Mouse (Mus musculus): ENCODE data around the gene Pik3ip1. TPM values are rescaled to one million over a fixed set of nuclear protein-coding genes. Genes with fewer than 3 reads are reported as not detected.

The Pik3ip1 gene
- 26.5 and 29.7 TPM in 2 replicates for polyA plus RNA-seq (2015; fragmentation: Nextera tagmentation; extraction: Ambion mirVana)

DNA sequence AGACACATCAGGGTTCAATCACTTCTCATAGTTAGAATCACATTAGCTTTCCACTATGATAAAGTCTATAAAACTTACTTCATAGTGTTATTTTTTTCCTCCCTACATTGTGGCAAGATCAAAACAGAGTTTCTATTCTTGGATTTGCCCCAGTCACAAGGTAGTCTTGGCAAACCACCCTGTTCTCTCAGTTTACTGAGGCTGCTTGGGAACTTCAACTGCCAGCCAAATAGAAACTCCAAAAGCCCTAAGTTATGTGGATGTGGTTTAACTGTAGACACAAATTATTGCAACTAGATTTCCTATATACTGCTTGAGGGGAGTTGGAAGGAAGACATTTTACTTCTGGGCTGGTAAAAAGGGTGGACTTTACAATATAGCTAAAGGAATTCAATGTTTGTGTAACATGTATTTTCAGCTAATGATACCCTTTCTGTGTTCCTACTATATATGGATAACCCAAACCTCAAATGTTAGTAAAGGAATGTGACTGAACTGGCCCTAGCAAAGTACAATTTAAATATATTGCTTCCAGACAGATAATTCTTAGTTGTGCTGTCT lies at the start of gene Pik3ip1:
Gene Pik3ip1, plus strand, starts transcription at position 511 of the 561 bp plus-strand sequence.
- Histone ChIP-seq H3K36me3 (peaks cover 17% of the 10 kb centered on the region), H3K9ac (peak within 1 kb of the TSS; percentile 82), H3K27ac (replicated peaks) (peak within 1 kb of the TSS; percentile 79), H3K27me3 (no peaks in the 10 kb centered on the region; the same call in 1 of the 2 replicates), H3K4me3 (peak within 1 kb of the TSS; percentile 61), H3K4me1 (replicated peaks) (peaks cover 34% of the 10 kb centered on the region), H3K9me3 (no peaks in the 10 kb centered on the region), H3K4me2 (peak within 1 kb of the TSS; percentile 100)
- no peak for ATAC-seq (ENCODE audit: low read depth)

DNA sequence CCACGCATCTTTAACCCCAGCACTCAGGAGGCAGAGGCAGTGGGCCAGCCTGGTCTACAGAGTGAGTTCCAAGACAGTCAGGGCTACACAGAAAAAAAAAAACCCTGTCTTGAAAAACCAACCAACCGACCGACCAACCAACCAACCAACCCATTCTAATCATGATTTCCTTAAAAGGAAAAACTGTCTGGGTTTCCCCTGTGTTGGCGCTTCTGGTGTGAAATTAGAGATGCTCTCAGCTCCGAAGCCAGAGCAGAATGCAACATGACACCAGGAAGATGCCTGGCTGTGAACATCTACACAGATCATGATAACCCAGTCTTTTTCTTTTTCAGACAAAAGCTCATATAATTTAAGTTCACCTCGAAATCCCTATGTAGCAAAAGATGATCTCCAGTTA lies 47.3 kb upstream of the Pik3ip1 start:
- WGBS, result 86% methylated on average over 6 of the region's 6 CpGs
- no peak overlapping the region for H3K27ac ChIP-seq (replicated peaks)
- ATAC-seq (ENCODE audit: low read depth), result no peak
- peaks cover 8% of the 10 kb centered on the region for H3K4me1 ChIP-seq (replicated peaks)
- H3K27me3 ChIP-seq, result no peaks in the 10 kb centered on the region
- no peak overlapping the region for H3K4me2 ChIP-seq
- peaks cover 5% of the 10 kb centered on the region; the same call in 1 of the 2 replicates for H3K9me3 ChIP-seq
- H3K4me3 ChIP-seq, result no peak overlapping the region
- no peaks in the 10 kb centered on the region for H3K36me3 ChIP-seq
- H3K9ac ChIP-seq, result no peak overlapping the region

DNA sequence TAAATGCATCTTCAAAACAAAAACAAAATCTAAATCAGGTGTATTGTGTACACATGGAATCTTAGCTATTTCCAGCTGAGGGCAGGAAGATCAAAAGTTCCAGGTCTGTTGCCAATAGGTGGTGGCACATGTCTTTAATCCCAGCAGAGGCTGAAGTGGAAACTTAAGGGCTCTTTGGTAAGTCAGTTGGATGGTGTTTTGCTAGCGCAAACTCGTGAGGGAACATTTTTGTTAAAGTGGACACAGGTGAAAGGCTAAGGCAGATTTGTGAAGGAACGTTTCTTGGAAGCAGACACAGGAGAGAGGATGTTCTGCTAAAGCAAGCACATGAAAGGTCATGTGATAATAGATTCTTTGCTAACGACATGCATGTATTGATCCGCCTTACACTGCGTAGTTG lies 46.6 kb upstream of the Pik3ip1 start:
- Histone ChIP-seq H3K27ac (replicated peaks) (no peak overlapping the region), H3K4me2 (no peak overlapping the region), H3K9me3 (peaks cover 5% of the 10 kb centered on the region; the same call in 1 of the 2 replicates), H3K4me1 (replicated peaks) (peaks cover 15% of the 10 kb centered on the region), H3K9ac (no peak overlapping the region), H3K4me3 (no peak overlapping the region), H3K36me3 (no peaks in the 10 kb centered on the region), H3K27me3 (no peaks in the 10 kb centered on the region)
- no peak for ATAC-seq (ENCODE audit: low read depth)
- WGBS, result 93% methylated on average over 6 of the region's 6 CpGs

DNA sequence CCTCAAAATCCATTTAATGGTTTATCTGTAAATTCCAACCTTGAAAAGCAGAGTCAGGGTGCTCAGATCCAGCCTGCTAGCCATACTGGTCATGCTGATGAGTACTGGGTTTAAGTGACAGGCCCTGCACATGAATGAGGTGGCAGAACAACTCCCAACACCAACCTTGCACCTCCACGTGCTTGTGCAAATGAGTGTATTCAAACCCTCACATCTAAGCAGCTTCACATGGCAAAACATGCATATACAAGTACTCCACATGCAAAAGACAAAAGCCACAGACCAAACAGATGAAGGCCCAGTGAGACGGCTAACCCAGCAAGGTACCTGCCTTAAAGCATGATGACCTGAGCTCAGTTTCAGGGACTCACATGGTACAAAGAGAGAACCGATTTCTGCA lies 44.3 kb upstream of the Pik3ip1 start:
- Histone ChIP-seq H3K9ac (no peak overlapping the region), H3K4me2 (no peak overlapping the region), H3K9me3 (peaks cover 5% of the 10 kb centered on the region; the same call in 1 of the 2 replicates), H3K27me3 (no peaks in the 10 kb centered on the region), H3K27ac (replicated peaks) (no peak overlapping the region), H3K4me3 (no peak overlapping the region), H3K36me3 (no peaks in the 10 kb centered on the region), H3K4me1 (replicated peaks) (peaks cover 17% of the 10 kb centered on the region)
- no peak for ATAC-seq (ENCODE audit: low read depth)
- WGBS, result 90% methylated on average over 3 of the region's 3 CpGs

DNA sequence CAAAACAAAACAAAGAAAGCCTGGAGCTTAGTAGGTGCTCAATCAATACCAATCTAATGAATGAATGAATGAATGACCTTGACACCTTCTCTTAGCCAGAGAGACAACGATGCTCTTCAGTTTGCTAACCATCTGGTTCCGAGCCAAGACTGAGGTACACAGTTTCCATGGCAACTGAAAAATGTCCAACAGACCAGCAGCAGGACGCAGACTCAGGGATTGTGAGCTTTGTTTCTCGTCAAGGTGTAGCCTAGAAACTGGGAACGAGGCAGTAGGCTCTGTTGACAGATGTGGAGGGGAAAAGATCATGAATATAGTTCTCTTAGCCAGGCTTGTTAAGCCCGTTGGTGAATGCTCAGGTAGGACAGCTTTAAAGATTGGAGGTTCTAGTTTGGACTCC lies 43.1 kb upstream of the Pik3ip1 start:
- Histone ChIP-seq H3K27ac (replicated peaks) (no peak overlapping the region), H3K4me2 (no peak overlapping the region), H3K9me3 (no peaks in the 10 kb centered on the region), H3K27me3 (no peaks in the 10 kb centered on the region), H3K4me3 (no peak overlapping the region), H3K36me3 (no peaks in the 10 kb centered on the region), H3K4me1 (replicated peaks) (peaks cover 27% of the 10 kb centered on the region), H3K9ac (0 out of 2 replicates have a peak overlapping the region, but pooled peaks have one; percentile 8)
- WGBS, result 34% methylated on average over 6 of the region's 6 CpGs
- ATAC-seq (ENCODE audit: low read depth), result no peak

DNA sequence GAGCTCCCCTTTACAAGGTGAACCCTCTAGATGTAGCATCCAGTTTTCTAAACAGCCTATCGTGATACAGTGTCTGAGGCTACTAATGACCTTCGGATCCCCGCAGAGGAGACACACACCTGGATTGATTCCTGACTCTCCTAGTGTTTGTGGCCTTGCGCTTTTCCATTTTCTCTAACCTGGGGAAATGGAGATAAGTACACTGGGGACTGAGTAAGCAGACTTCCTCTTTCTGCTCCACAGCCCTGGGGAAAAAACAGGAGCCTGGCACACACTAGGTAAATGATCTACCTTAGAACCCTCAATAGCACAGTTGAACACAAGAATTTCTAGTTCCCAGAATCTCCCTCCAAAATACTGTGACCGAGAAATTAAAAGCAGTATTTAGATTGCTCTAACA lies 42.3 kb upstream of the Pik3ip1 start:
- 62% methylated on average over 5 of the region's 5 CpGs for WGBS
- Histone ChIP-seq H3K36me3 (no peaks in the 10 kb centered on the region), H3K4me1 (replicated peaks) (peaks cover 35% of the 10 kb centered on the region), H3K27me3 (no peaks in the 10 kb centered on the region), H3K9me3 (no peaks in the 10 kb centered on the region), H3K4me3 (peak overlapping the region; percentile 80), H3K9ac (peak overlapping the region; percentile 98), H3K27ac (replicated peaks) (peak overlapping the region; percentile 100), H3K4me2 (peak overlapping the region; percentile 98)
- no peak for ATAC-seq (ENCODE audit: low read depth)

DNA sequence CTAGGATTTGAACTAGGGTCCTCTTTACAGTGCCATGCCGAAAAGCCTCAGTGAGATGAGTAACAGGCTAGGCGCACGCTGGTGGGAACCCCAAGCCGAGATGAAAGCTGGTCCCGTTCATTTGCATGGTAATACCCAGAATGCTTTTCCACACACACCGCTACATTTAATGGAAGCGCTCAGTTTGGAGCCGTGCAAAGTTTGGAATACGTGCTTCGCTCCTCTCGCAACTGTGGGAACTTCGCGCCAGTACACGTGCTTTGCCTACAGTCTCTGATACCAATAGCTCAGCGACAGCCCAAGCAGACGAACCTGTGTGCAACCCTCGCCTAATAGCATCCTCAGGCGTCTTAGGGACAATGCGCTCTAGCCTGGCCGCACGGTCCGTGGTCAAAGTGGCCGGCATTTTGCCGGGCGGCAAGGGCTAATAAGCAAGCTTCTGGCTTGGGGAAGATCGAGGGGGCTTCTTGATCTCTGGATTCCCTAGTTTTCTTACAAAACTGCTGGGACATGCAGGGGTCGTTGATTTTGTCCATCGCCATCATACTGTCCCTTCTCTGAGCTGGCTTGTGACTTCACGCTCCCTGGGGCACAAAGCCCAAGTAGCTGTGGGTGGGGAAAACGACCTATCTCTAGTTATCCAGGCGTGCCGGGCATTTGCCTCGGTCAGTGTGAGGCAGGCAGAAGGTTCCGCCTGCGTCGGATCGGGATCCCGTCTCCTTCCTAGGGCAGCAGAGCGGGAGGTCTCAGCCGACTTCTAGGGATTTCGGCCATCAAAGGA lies 41.5 kb upstream of the Pik3ip1 start, which contains the start of gene Patz1:
Gene Patz1, plus strand, starts transcription at position 354 of the 781 bp plus-strand sequence.
- WGBS, result under 1% methylated on average over 41 of the region's 41 CpGs
- Histone ChIP-seq H3K4me1 (replicated peaks) (peaks cover 43% of the 10 kb centered on the region), H3K27me3 (no peaks in the 10 kb centered on the region), H3K36me3 (peaks cover 5% of the 10 kb centered on the region), H3K4me2 (peak within 1 kb of the TSS; percentile 98), H3K9me3 (no peaks in the 10 kb centered on the region), H3K27ac (replicated peaks) (peak within 1 kb of the TSS; percentile 100), H3K4me3 (peak within 1 kb of the TSS; percentile 80), H3K9ac (peak within 1 kb of the TSS; percentile 98)
- peak; percentile 46 for ATAC-seq (ENCODE audit: low read depth)

DNA sequence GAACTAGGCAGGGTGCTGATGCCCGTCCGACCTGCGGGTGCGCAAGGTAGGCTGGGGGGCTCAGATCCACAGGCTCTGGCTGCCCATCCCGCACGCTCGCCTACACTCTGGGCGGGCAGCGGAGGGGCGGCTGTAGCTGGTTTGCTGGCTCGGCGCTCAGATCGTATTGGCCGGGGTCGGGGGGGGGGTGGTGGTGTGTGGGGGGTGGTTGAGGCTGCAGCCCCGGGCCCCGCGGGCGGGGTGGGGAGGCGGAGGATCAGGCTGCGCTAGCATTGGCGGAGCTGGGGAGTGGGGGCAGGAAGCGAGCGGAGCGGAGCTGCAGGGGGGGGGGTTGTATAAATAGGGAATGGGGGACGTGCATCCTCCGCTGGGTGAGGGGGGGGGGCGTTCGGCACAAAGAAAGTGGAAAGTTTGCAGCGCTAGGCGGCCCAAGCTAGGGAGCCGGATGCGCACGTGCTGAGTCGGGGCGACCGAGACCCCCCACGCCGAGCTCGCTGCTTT lies 40.8 kb upstream of the Pik3ip1 start:
- Histone ChIP-seq H3K4me1 (replicated peaks) (peaks cover 49% of the 10 kb centered on the region), H3K27ac (replicated peaks) (peak overlapping the region; percentile 100), H3K9me3 (no peaks in the 10 kb centered on the region), H3K9ac (peak overlapping the region; percentile 98), H3K27me3 (no peaks in the 10 kb centered on the region), H3K4me3 (peak overlapping the region; percentile 80), H3K4me2 (peak overlapping the region; percentile 98), H3K36me3 (peaks cover 11% of the 10 kb centered on the region)
- peak; percentile 86 for ATAC-seq (ENCODE audit: low read depth)
- WGBS, result under 1% methylated on average over 37 of the region's 40 CpGs

DNA sequence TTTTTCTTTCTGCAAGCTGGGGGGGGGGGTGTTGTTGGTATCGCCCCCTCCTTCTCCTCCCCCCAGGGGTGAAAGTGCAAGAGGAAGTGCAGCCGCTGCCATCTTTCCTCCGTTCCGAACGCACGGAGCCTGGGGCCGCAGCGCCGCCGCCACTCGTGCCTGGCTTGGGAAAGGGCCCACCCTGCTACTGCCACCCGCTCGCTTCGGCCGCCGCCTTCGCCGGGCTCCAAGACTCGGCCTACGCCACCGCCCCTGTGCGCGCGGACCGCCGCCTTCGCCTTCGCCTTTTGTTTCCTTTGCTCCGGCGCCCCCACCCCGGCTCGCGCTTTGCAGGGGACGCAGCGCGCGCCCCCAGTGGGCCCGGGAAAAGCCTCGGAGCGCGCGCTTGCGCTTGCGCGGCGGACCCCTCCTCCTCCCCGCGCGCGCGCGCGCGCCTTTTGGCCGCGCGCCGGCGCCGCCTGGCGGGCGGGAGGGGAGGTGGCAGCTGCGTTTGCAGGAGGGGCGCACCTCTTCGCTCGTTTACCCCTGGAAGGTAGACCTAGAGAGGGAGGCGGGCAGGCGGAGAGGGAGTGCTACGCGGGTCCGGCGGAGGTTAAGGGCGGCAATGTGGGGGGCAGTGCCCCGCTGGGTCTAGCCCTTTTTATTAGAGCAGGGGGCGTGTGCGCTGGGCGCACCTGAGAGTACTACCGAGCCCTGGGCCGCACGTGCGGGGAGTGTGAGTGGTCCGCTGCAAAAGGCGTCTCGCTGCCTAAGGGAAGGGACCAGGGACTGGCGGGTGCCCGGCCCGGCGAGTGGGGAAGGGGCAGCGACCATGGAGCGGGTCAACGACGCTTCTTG lies 40.2 kb upstream of the Pik3ip1 start:
- Histone ChIP-seq H3K36me3 (peaks cover 18% of the 10 kb centered on the region), H3K4me3 (peak overlapping the region; percentile 80), H3K27me3 (no peaks in the 10 kb centered on the region), H3K4me1 (replicated peaks) (peaks cover 56% of the 10 kb centered on the region), H3K4me2 (peak overlapping the region; percentile 98), H3K27ac (replicated peaks) (peak overlapping the region; percentile 100), H3K9me3 (no peaks in the 10 kb centered on the region), H3K9ac (peak overlapping the region; percentile 98)
- WGBS, result under 1% methylated on average over 89 of the region's 92 CpGs
- peak; percentile 64 for ATAC-seq (ENCODE audit: low read depth)

DNA sequence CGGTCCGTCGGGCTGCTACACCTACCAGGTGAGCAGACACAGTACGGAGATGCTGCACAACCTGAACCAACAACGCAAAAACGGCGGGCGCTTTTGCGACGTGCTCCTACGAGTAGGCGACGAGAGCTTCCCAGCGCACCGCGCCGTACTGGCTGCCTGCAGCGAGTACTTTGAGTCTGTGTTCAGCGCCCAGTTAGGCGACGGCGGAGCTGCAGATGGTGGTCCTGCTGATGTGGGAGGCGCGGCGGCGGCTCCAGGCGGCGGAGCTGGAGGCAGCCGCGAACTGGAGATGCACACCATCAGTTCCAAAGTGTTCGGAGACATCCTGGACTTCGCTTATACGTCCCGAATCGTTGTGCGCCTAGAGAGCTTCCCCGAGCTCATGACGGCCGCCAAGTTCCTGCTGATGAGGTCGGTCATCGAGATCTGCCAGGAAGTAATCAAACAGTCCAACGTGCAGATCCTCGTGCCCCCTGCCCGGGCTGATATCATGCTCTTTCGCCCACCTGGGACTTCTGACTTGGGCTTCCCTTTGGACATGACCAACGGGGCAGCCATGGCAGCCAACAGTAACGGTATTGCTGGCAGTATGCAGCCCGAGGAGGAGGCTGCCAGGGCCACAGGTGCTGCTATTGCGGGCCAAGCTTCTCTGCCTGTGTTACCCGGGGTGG lies 39.4 kb upstream of the Pik3ip1 start:
- no peaks in the 10 kb centered on the region for H3K27me3 ChIP-seq
- H3K4me3 ChIP-seq, result peak overlapping the region; percentile 80
- peaks cover 25% of the 10 kb centered on the region for H3K36me3 ChIP-seq
- peaks cover 63% of the 10 kb centered on the region for H3K4me1 ChIP-seq (replicated peaks)
- peak overlapping the region; percentile 100 for H3K27ac ChIP-seq (replicated peaks)
- WGBS, result under 1% methylated on average over 50 of the region's 50 CpGs
- no peaks in the 10 kb centered on the region for H3K9me3 ChIP-seq
- H3K4me2 ChIP-seq, result peak overlapping the region; percentile 98
- peak overlapping the region; percentile 98 for H3K9ac ChIP-seq
- ATAC-seq (ENCODE audit: low read depth), result peak; percentile 2; the same call in 1 of the 2 replicates

DNA sequence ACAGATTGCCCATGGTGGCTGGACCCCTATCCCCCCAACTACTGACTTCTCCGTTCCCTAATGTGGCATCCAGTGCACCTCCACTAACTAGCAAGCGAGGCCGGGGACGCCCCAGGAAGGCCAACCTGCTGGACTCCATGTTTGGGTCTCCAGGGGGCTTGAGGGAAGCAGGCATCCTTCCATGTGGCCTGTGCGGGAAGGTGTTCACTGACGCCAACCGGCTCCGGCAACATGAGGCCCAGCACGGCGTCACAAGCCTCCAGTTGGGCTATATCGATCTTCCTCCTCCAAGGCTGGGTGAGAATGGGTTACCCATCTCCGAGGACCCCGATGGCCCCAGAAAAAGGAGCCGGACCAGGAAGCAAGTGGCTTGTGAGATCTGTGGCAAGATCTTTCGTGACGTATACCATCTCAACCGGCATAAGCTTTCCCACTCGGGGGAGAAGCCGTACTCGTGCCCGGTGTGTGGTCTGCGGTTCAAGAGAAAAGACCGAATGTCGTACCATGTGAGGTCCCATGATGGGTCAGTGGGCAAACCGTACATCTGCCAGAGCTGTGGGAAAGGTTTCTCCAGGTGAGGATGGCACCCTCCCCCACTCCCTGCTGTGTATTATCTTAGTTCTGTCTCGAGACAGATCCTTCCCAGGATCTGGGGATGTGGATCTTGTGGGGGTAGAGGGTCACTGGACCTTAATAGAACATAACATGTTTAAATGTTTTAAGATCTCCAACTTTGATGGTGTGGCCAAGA lies 38.7 kb upstream of the Pik3ip1 start:
- WGBS, result under 1% methylated on average over 26 of the region's 26 CpGs

More for the DNA sequence above, 38.7 kb upstream of the Pik3ip1 start:
- Histone ChIP-seq H3K9me3 (no peaks in the 10 kb centered on the region), H3K27me3 (no peaks in the 10 kb centered on the region), H3K4me2 (peak overlapping the region; percentile 98), H3K36me3 (peaks cover 32% of the 10 kb centered on the region), H3K9ac (peak overlapping the region; percentile 98), H3K27ac (replicated peaks) (peak overlapping the region; percentile 100), H3K4me3 (peak overlapping the region; percentile 80), H3K4me1 (replicated peaks) (peaks cover 70% of the 10 kb centered on the region)
- no peak for ATAC-seq (ENCODE audit: low read depth)
